Mouse (Mus musculus) lung, postnatal 0 days (tissue): ENCODE data around the gene Cubn.

Experiments used
- CTCF ChIP-seq: IDR thresholded peaks from 2 replicates; pipeline ENCODE4 v1.5.1; 2016; ENCODE audit warnings: antibody characterized with exemption, mild to moderate bottlenecking
- EP300 ChIP-seq: IDR thresholded peaks from 2 replicates; pipeline ENCODE4 v1.6.1; 2016; ENCODE audit warnings: antibody characterized with exemption, mild to moderate bottlenecking, control low read depth

- TF ChIP-seq CTCF (peak; percentile 85), EP300 (no peak)
Measured at GRCm38 (mm10) chr2:13264875-13265274, 226.7 kb downstream of the Cubn start.
